Mouse (Mus musculus): ENCODE measurements around the gene Fam114a2. TPM values are rescaled to one million over a fixed set of nuclear protein-coding genes. Genes with fewer than 3 reads are reported as not detected.

The Fam114a2 gene
- polyA plus RNA-seq, 1 experiment from 2014 or later = 67.3 TPM

Other genes with a start within 250 kb of the Fam114a2 start
- gene Mfap3, start within 50 bp of the Fam114a2 start, polyA plus RNA-seq (2016; fragmentation: Nextera tagmentation; extraction: Ambion mirVana) = 50.7 and 56.4 TPM in 2 replicates
- 31.4 and 35.0 TPM in 2 replicates for gene Galnt10, start 126.8 kb upstream of the Fam114a2 start, polyA plus RNA-seq (2016; fragmentation: Nextera tagmentation; extraction: Ambion mirVana)

All from limb, embryonic 12.5 days (tissue).